Mouse (Mus musculus): ENCODE measurements around the gene Fv1. TPM values are rescaled to one million over a fixed set of nuclear protein-coding genes. Genes with fewer than 3 reads are reported as not detected.
"Not testable (repeated sequence)": the region's sequence is repeated elsewhere in the genome, so short reads cannot be mapped to it uniquely, and the experiment has no call there.

The Fv1 gene
- polyA plus RNA-seq, 1 experiment from 2014 or later: 13.8 TPM

- H3K4me3 ChIP-seq, H3K9ac ChIP-seq: not testable (repeated sequence)
Measured at GRCm38 (mm10) chr4:147866793-147867192, 2.0 kb upstream of the Fv1 start.

GRCm38 (mm10) chr4:147867563-147868449, 973 bp upstream of the Fv1 start:
- Histone ChIP-seq H3K27me3 (no peaks in the 10 kb centered on the region), H3K4me1 (peaks cover 24% of the 10 kb centered on the region), H3K36me3 (peaks cover 42% of the 10 kb centered on the region), H3K4me2 (replicated peaks) (peak overlapping the region; percentile 59), H3K4me3 (peak overlapping the region; percentile 70), H3K27ac (peak overlapping the region; percentile 82), H3K9me3 (replicated peaks) (no peaks in the 10 kb centered on the region), H3K9ac (peak overlapping the region; percentile 77)
- WGBS: 7% methylated on average over 22 of the region's 22 CpGs
- ATAC-seq (ENCODE audit: low FRiP score): peak; percentile 7

More at GRCm38 (mm10) chr4:147866793-147867192, 2.0 kb upstream of the Fv1 start:
- Histone ChIP-seq H3K36me3 (peaks cover 42% of the 10 kb centered on the region), H3K4me1 (peaks cover 24% of the 10 kb centered on the region)
- not testable (repeated sequence) for ATAC-seq (ENCODE audit: low FRiP score); H3K27me3 ChIP-seq; H3K4me2 ChIP-seq (replicated peaks); H3K9me3 ChIP-seq (replicated peaks); H3K27ac ChIP-seq
- WGBS: 53% methylated on average over 3 of the region's 3 CpGs

- Histone ChIP-seq H3K27ac (0 out of 2 replicates have a peak overlapping the region, but pooled peaks have one; percentile 26), H3K4me1 (peaks cover 24% of the 10 kb centered on the region), H3K9me3 (replicated peaks) (no peaks in the 10 kb centered on the region), H3K27me3 (no peaks in the 10 kb centered on the region), H3K4me2 (replicated peaks) (peak overlapping the region; percentile 76), H3K4me3 (peak overlapping the region; percentile 70), H3K9ac (peak overlapping the region; percentile 60), H3K36me3 (peaks cover 48% of the 10 kb centered on the region)
- 18% methylated on average over 5 of the region's 5 CpGs for WGBS
- ATAC-seq (ENCODE audit: low FRiP score): no peak
Measured at GRCm38 (mm10) chr4:147869238-147869637, 459 bp downstream of the Fv1 start.

GRCm38 (mm10) chr4:147875852-147876575, 7.2 kb downstream of the Fv1 start:
- Histone ChIP-seq H3K4me2 (replicated peaks) (no peak overlapping the region), H3K4me3 (no peak overlapping the region), H3K9me3 (replicated peaks) (no peaks in the 10 kb centered on the region), H3K9ac (no peak overlapping the region), H3K27me3 (no peaks in the 10 kb centered on the region), H3K4me1 (no peaks in the 10 kb centered on the region), H3K36me3 (peaks cover 93% of the 10 kb centered on the region), H3K27ac (no peak overlapping the region)
- 92% methylated on average over 4 of the region's 4 CpGs for WGBS
- no peak for ATAC-seq (ENCODE audit: low FRiP score)

- ATAC-seq (ENCODE audit: low FRiP score): no peak
- 95% methylated on average over 9 of the region's 9 CpGs for WGBS
Measured at GRCm38 (mm10) chr4:147878537-147878936, 9.8 kb downstream of the Fv1 start.

GRCm38 (mm10) chr4:147879456-147879855, 10.7 kb downstream of the Fv1 start:
- Histone ChIP-seq H3K9me3 (replicated peaks) (no peaks in the 10 kb centered on the region), H3K9ac (no peak overlapping the region), H3K36me3 (peaks cover 95% of the 10 kb centered on the region), H3K27ac (no peak overlapping the region), H3K4me3 (no peak overlapping the region), H3K27me3 (no peaks in the 10 kb centered on the region), H3K4me2 (replicated peaks) (no peak overlapping the region), H3K4me1 (no peaks in the 10 kb centered on the region)
- ATAC-seq (ENCODE audit: low FRiP score): no peak
- 79% methylated on average over 2 of the region's 2 CpGs for WGBS

More at GRCm38 (mm10) chr4:147878537-147878936, 9.8 kb downstream of the Fv1 start:
- H3K4me2 ChIP-seq (replicated peaks): no peak overlapping the region
- peaks cover 96% of the 10 kb centered on the region for H3K36me3 ChIP-seq
- no peaks in the 10 kb centered on the region for H3K9me3 ChIP-seq (replicated peaks)
- H3K4me3 ChIP-seq: no peak overlapping the region
- no peaks in the 10 kb centered on the region for H3K27me3 ChIP-seq
- H3K27ac ChIP-seq: no peak overlapping the region
- H3K4me1 ChIP-seq: no peaks in the 10 kb centered on the region
- no peak overlapping the region for H3K9ac ChIP-seq

- WGBS: 59% methylated on average over 5 of the region's 5 CpGs
- no peak overlapping the region for H3K27ac ChIP-seq
- H3K36me3 ChIP-seq: peaks cover 95% of the 10 kb centered on the region
- H3K4me1 ChIP-seq: no peaks in the 10 kb centered on the region
- ATAC-seq (ENCODE audit: low FRiP score): no peak
- H3K9ac ChIP-seq: no peak overlapping the region
- no peaks in the 10 kb centered on the region for H3K9me3 ChIP-seq (replicated peaks)
- H3K4me2 ChIP-seq (replicated peaks): no peak overlapping the region
- H3K4me3 ChIP-seq: no peak overlapping the region
- no peaks in the 10 kb centered on the region for H3K27me3 ChIP-seq
Measured at GRCm38 (mm10) chr4:147879865-147880264, 11.1 kb downstream of the Fv1 start.

- peaks cover 94% of the 10 kb centered on the region for H3K36me3 ChIP-seq
- WGBS: 94% methylated on average over 7 of the region's 7 CpGs
- H3K9me3 ChIP-seq (replicated peaks): no peaks in the 10 kb centered on the region
- no peaks in the 10 kb centered on the region for H3K4me1 ChIP-seq
- H3K4me3 ChIP-seq: no peak overlapping the region
- no peak for ATAC-seq (ENCODE audit: low FRiP score)
- no peaks in the 10 kb centered on the region for H3K27me3 ChIP-seq
- no peak overlapping the region for H3K4me2 ChIP-seq (replicated peaks)
- no peak overlapping the region for H3K27ac ChIP-seq
- H3K9ac ChIP-seq: no peak overlapping the region
Measured at GRCm38 (mm10) chr4:147881792-147882191, 13.0 kb downstream of the Fv1 start.

- ATAC-seq (ENCODE audit: low FRiP score): no peak
Measured at GRCm38 (mm10) chr4:147883041-147883440, 14.3 kb downstream of the Fv1 start.

GRCm38 (mm10) chr4:147884138-147884537, 15.4 kb downstream of the Fv1 start:
- Histone ChIP-seq H3K4me1 (no peaks in the 10 kb centered on the region), H3K4me3 (no peak overlapping the region), H3K9me3 (replicated peaks) (no peaks in the 10 kb centered on the region), H3K9ac (no peak overlapping the region), H3K36me3 (peaks cover 94% of the 10 kb centered on the region), H3K27me3 (no peaks in the 10 kb centered on the region), H3K4me2 (replicated peaks) (no peak overlapping the region), H3K27ac (no peak overlapping the region)
- no peak for ATAC-seq (ENCODE audit: low FRiP score)
- WGBS: 95% methylated on average over 3 of the region's 3 CpGs

More at GRCm38 (mm10) chr4:147883041-147883440, 14.3 kb downstream of the Fv1 start:
- Histone ChIP-seq H3K4me3 (no peak overlapping the region), H3K4me2 (replicated peaks) (no peak overlapping the region), H3K27ac (no peak overlapping the region), H3K9me3 (replicated peaks) (no peaks in the 10 kb centered on the region), H3K9ac (no peak overlapping the region), H3K27me3 (no peaks in the 10 kb centered on the region), H3K4me1 (no peaks in the 10 kb centered on the region), H3K36me3 (peaks cover 96% of the 10 kb centered on the region)
- 88% methylated on average over 6 of the region's 6 CpGs for WGBS

- H3K4me3 ChIP-seq: no peak overlapping the region
- H3K9me3 ChIP-seq (replicated peaks): no peaks in the 10 kb centered on the region
- no peak overlapping the region for H3K27ac ChIP-seq
- H3K36me3 ChIP-seq: peaks cover 92% of the 10 kb centered on the region
- H3K4me1 ChIP-seq: no peaks in the 10 kb centered on the region
- H3K27me3 ChIP-seq: no peaks in the 10 kb centered on the region
- H3K4me2 ChIP-seq (replicated peaks): no peak overlapping the region
- no peak overlapping the region for H3K9ac ChIP-seq
- WGBS: 95% methylated on average over 12 of the region's 12 CpGs
- no peak for ATAC-seq (ENCODE audit: low FRiP score)
Measured at GRCm38 (mm10) chr4:147886158-147886557, 17.4 kb downstream of the Fv1 start.

- Histone ChIP-seq H3K27me3 (no peaks in the 10 kb centered on the region), H3K27ac (no peak overlapping the region), H3K36me3 (peaks cover 88% of the 10 kb centered on the region), H3K4me3 (no peak overlapping the region), H3K4me2 (replicated peaks) (no peak overlapping the region), H3K9me3 (replicated peaks) (no peaks in the 10 kb centered on the region), H3K4me1 (no peaks in the 10 kb centered on the region), H3K9ac (no peak overlapping the region)
- 92% methylated on average over 7 of the region's 7 CpGs for WGBS
- ATAC-seq (ENCODE audit: low FRiP score): no peak
Measured at GRCm38 (mm10) chr4:147887277-147887676, 18.5 kb downstream of the Fv1 start.
